Mouse (Mus musculus): ENCODE data around the gene Plcl1. TPM values are rescaled to one million over a fixed set of nuclear protein-coding genes. Genes with fewer than 3 reads are reported as not detected.
"Not testable (repeated sequence)": the region's sequence is repeated elsewhere in the genome, so short reads cannot be mapped to it uniquely, and the experiment has no call there.

Plcl1 gene
- total RNA-seq, 2 experiments from 2014 or later = 21.9 to 26.5 TPM

DNA sequence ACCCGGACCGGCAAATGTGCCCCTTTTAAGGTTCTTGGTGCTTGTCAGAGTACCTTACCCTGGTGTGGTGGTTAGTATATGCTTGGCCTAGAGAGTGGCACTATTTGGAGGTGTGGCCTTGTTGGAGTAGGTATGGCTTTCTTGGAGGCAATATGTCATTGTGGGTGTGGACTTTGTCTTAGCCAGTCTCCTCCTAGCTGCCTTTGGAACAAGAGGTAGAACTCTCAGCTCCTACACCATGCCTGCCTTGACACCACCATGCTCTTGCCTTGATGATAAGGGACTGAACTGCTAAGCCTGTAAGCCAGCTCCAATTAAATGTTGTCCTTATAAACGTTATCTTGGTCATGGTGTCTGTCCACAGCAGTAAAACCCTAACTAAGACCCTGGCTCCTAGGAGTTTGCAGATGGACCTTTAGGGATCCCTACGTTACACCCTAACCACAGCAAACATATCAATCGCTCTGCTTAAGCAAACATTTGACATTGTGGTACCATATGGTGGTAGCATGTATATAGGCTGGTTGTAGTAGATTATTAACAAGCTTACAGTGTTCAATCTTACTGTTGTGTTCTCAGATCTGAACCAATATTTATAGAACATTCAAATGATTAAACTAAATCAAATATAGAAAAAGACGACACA is 39.4 kb downstream of the Plcl1 start:
- intact Hi-C loops (cut with DNase I) = no loop called here
- Histone ChIP-seq H3K4me3 (no peak overlapping the region), H3K27ac (no peak overlapping the region)
- TF ChIP-seq CTCF (IDR thresholded peaks at IDR 0.05) = no peak
- DNase-seq (ENCODE audit: extremely low spot score in 1 of 2, low spot score in 2 of 2) = no peak

DNA sequence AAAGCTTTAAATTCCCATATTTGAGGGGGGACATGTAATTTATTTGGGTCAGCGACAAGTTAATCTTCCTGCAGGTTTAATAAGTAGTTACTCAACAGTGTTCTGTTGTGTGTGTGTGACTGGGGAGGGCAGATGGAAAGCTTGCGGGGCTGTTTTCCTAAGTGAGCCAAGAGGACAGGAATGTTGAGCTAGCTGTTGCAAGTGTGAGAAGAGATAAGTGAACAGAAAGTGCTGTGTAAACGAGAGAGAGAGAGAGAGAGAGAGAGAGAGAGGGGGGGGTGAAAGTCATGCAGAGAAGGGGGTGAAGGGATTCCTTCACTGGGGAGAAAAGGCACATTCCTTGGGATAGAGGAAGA is 39.9 kb downstream of the Plcl1 start:
- H3K4me3 ChIP-seq = no peak overlapping the region
- intact Hi-C loops (cut with DNase I) = no loop called here
- TF ChIP-seq CTCF (IDR thresholded peaks at IDR 0.05) = no peak
- no peak for DNase-seq (ENCODE audit: extremely low spot score in 1 of 2, low spot score in 2 of 2)
- no peak overlapping the region for H3K27ac ChIP-seq

GRCm38 (mm10) chr1:55446273-55446672 is 40.6 kb downstream of the Plcl1 start:
- Histone ChIP-seq H3K4me3 (no peak overlapping the region), H3K27ac (no peak overlapping the region)
- TF ChIP-seq CTCF (IDR thresholded peaks at IDR 0.05) = no peak
- intact Hi-C loops (cut with DNase I) = no loop called here
- DNase-seq (ENCODE audit: extremely low spot score in 1 of 2, low spot score in 2 of 2) = no peak

DNA sequence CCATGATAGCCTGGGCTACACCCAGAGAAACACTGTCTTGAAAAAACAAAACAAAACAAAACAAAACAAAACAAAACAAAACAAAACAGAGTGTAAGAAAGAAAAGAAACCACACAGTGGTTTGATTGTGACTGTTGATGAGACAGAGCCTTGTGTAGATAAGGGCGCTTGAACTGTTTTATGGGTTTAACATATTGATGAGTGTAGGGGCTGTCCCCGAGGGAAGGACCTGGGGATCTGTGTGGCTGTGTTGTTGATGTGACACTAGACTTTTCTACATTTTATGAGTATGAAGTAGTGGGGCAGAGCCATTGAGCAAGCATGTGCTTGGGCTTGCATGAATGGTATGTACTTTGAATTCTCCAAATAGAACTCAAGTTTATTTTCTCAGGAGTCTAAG is 41.2 kb downstream of the Plcl1 start:
- DNase-seq (ENCODE audit: extremely low spot score in 1 of 2, low spot score in 2 of 2) = no peak
- Histone ChIP-seq H3K4me3 (no peak overlapping the region), H3K27ac (no peak overlapping the region)
- TF ChIP-seq CTCF (IDR thresholded peaks at IDR 0.05) = no peak
- intact Hi-C loops (cut with DNase I) = no loop called here

DNA sequence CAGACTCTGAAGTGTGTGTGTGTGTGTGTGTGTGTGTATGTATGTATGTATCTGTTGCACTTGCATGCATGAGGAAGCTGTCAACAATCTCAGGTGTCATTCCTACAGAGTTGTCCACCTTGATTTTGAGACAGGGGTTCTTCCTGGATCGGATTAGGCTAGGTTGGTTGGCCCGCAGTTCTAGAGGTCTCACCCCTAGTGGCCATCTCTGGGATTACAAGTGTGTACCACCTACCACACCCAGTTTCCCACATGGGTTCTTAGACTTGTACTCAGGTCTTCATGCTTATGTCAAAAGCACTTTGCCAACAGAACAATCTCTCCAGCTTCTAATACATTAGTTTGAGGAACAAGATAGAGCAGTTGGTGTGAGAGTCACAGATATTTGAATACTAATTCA is 41.9 kb downstream of the Plcl1 start:
- Histone ChIP-seq H3K27ac (no peak overlapping the region), H3K4me3 (no peak overlapping the region)
- intact Hi-C loops (cut with DNase I) = no loop called here
- TF ChIP-seq CTCF (IDR thresholded peaks at IDR 0.05) = peak; percentile 41
- DNase-seq (ENCODE audit: extremely low spot score in 1 of 2, low spot score in 2 of 2) = no peak

GRCm38 (mm10) chr1:55448104-55448503 is 42.4 kb downstream of the Plcl1 start:
- no peak overlapping the region for H3K4me3 ChIP-seq
- H3K27ac ChIP-seq = no peak overlapping the region
- intact Hi-C loops (cut with DNase I) = no loop called here
- DNase-seq (ENCODE audit: extremely low spot score in 1 of 2, low spot score in 2 of 2) = no peak
- TF ChIP-seq CTCF (IDR thresholded peaks at IDR 0.05) = no peak

DNA sequence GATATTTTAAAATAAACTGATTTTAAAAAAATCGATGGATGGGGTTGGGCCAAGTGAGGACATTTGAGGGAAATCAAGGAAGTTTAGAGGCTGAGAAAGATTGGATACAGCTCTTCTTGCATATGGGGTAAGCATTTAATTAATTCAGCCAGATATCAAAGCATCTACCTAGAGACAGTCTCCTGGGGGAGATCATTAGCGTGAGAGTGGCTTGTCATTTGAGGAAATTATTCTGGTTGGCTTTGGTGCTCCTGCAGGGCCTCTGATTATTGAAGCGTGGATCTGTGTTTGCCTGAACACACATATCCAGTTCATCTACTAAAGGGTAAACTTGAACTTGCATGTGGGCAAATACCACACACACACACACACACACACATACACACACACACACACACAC is 44.1 kb downstream of the Plcl1 start:
- no peak for TF ChIP-seq CTCF (IDR thresholded peaks at IDR 0.05)
- no peak for DNase-seq (ENCODE audit: extremely low spot score in 1 of 2, low spot score in 2 of 2)
- H3K4me3 ChIP-seq = no peak overlapping the region
- H3K27ac ChIP-seq = no peak overlapping the region
- intact Hi-C loops (cut with DNase I) = no loop called here

DNA sequence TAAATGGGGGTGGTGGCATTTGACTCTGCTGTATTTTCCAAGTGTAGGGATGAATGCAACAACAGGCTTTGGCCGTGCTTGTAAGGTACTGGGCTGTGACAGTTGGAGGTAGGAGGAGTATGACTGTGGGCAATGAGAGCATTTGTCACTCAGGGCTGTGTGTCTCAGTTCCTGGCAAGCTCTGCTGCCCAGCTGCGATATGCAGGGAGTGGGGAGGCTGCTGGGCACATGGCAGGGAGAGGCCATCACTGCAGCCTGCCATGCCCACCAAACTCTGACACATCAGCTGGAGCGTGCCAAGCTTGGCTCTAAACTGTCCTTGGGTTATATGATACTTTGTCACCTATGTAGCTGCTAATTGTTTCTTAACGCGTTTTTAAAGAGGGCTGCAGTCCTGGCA is 48.4 kb downstream of the Plcl1 start:
- Histone ChIP-seq H3K4me3 (no peak overlapping the region), H3K27ac (peak overlapping the region; percentile 6; the same call in 1 of the 2 replicates)
- TF ChIP-seq CTCF (IDR thresholded peaks at IDR 0.05) = no peak
- peak; percentile 36 to 51 for DNase-seq (ENCODE audit: extremely low spot score in 1 of 2, low spot score in 2 of 2)
- intact Hi-C loops (cut with DNase I) = no loop called here

GRCm38 (mm10) chr1:55462301-55462700 is 56.6 kb downstream of the Plcl1 start:
- TF ChIP-seq CTCF (IDR thresholded peaks at IDR 0.05) = no peak
- no peak for DNase-seq (ENCODE audit: extremely low spot score in 1 of 2, low spot score in 2 of 2)
- Histone ChIP-seq H3K4me3 (no peak overlapping the region), H3K27ac (no peak overlapping the region)
- intact Hi-C loops (cut with DNase I) = no loop called here

- no peak for DNase-seq (ENCODE audit: extremely low spot score in 1 of 2, low spot score in 2 of 2)
- H3K4me3 ChIP-seq = no peak overlapping the region
- intact Hi-C loops (cut with DNase I) = no loop called here
These were observed 68.0 kb downstream of the Plcl1 start for GRCm38 (mm10) chr1:55473756-55474155.

GRCm38 (mm10) chr1:55474976-55475375 is 69.3 kb downstream of the Plcl1 start:
- Histone ChIP-seq H3K4me3 (no peak overlapping the region), H3K27ac (no peak overlapping the region)
- DNase-seq (ENCODE audit: extremely low spot score in 1 of 2, low spot score in 2 of 2) = no peak
- TF ChIP-seq CTCF (IDR thresholded peaks at IDR 0.05) = no peak
- intact Hi-C loops (cut with DNase I) = no loop called here

More at GRCm38 (mm10) chr1:55473756-55474155, 68.0 kb downstream of the Plcl1 start:
- TF ChIP-seq CTCF (IDR thresholded peaks at IDR 0.05) = peak; percentile 6
- no peak overlapping the region for H3K27ac ChIP-seq

DNA sequence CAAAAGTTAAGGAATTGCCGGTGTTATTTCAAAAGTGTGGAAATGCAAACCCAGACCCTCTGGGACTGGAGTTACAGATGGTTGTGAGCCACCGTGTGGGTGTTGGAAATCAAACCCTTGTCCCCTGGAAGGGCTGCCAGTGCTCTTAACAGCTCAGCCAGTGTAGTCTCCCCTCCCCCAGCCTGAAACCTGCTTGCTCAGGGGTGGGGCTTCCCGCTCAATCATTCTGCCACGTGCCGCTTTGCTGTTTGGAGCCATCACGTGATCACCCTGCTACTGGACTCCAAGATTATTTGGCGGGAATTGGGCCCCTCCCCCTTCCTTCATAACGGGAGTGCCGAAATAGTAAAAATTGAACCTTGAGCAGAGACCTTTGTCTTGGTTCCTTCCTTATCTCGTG is 81.7 kb downstream of the Plcl1 start:
- intact Hi-C loops (cut with DNase I); H3K4me3 ChIP-seq; DNase-seq (ENCODE audit: extremely low spot score in 1 of 2, low spot score in 2 of 2); H3K27ac ChIP-seq: not testable (repeated sequence)

DNA sequence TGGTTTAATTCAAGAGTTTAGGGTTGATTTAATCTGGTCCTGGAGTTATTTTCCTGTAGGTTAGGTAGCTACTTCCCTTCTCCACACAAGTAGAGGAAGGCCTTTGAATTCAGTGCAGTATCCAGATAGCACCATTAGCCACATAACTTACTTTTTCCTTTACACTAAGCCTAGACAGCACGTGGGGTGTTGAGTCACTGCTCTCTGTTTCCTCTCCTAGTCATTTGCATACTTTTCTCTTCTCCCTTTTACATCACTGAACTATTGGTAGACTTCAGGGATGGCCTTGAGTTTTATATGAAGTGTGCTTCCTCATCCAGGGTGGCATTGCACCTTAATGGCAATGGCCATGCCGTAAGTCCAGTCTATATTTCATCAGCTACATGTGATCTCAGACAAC is 82.5 kb downstream of the Plcl1 start:
- TF ChIP-seq CTCF (IDR thresholded peaks at IDR 0.05) = no peak
- no peak overlapping the region for H3K4me3 ChIP-seq
- intact Hi-C loops (cut with DNase I) = no loop called here
- DNase-seq (ENCODE audit: extremely low spot score in 1 of 2, low spot score in 2 of 2) = no peak
- no peak overlapping the region for H3K27ac ChIP-seq

Measured in left cerebral cortex, adult 2 months (tissue).